Mouse (Mus musculus) myocyte (in vitro differentiated cells): ENCODE measurements around the gene Angptl2. TPM values are rescaled to one million over a fixed set of nuclear protein-coding genes. Genes with fewer than 3 reads are reported as not detected.

Source experiments
- H3K27me3 ChIP-seq: one replicate; pipeline ENCODE4 v1.6.1; 2011; ENCODE audit not compliant: control insufficient read depth, insufficient read depth, insufficient read length
- H3K36me3 ChIP-seq: one replicate; pipeline ENCODE4 v1.6.1; 2011; ENCODE audit not compliant: control insufficient read depth, insufficient read depth
- H3K4me2 ChIP-seq: one replicate; pipeline ENCODE4 v1.6.1; 2011; ENCODE audit warnings: low read depth, control low read depth
- H3K4me3 ChIP-seq: one replicate; pipeline ENCODE4 v1.5.1; 2011; ENCODE audit warnings: mild to moderate bottlenecking, control low read depth, moderate library complexity
- H3K79me2 ChIP-seq: one replicate; pipeline ENCODE4 v1.6.1; 2011; ENCODE audit not compliant: control insufficient read depth, insufficient read depth
- H3ac ChIP-seq: one replicate; pipeline ENCODE4 v1.6.1; 2011; ENCODE audit not compliant: control insufficient read depth, insufficient read length
- CEBPB ChIP-seq: IDR thresholded peaks from 2 replicates; pipeline ENCODE4 v1.6.1; 2011; ENCODE audit warnings: mild to moderate bottlenecking, moderate library complexity; ENCODE audit not compliant: poor library complexity, insufficient read depth, severe bottlenecking
- E2F4 ChIP-seq: IDR thresholded peaks from one replicate; pipeline ENCODE4 v1.6.1; 2011; ENCODE audit warnings: mild to moderate bottlenecking, control low read depth, moderate library complexity; ENCODE audit not compliant: insufficient read depth
- MAX ChIP-seq: IDR thresholded peaks from one replicate; pipeline ENCODE4 v1.6.1; 2011; ENCODE audit warnings: low read depth, mild to moderate bottlenecking, control low read depth
- MYOD1 ChIP-seq, 3 experiments: IDR thresholded peaks; one replicate each; pipeline ENCODE4 v1.6.1; 2011; ENCODE audit warnings: control low read depth in 2 of 3, low read depth in 2 of 3, mild to moderate bottlenecking in 2 of 3, moderate library complexity in 1 of 3; ENCODE audit not compliant: insufficient read length in 2 of 3, control insufficient read depth in 1 of 3
- MYOG ChIP-seq, 3 experiments: IDR thresholded peaks; one replicate each; pipeline ENCODE4 v1.6.1; 2011; ENCODE audit warnings: control low read depth in 2 of 3, low read depth in 2 of 3, mild to moderate bottlenecking in 2 of 3; ENCODE audit not compliant: insufficient read length in 2 of 3, control insufficient read depth in 1 of 3, insufficient read depth in 1 of 3
- POLR2A ChIP-seq: IDR thresholded peaks from one replicate; pipeline ENCODE4 v1.6.1; 2011; ENCODE audit warnings: low read depth, mild to moderate bottlenecking, control low read depth, moderate library complexity; ENCODE audit not compliant: insufficient read length
- POLR2AphosphoS2 ChIP-seq: IDR thresholded peaks from one replicate; pipeline ENCODE4 v1.6.1; 2011; ENCODE audit warnings: low read depth, control low read depth; ENCODE audit not compliant: insufficient read length
- REST ChIP-seq: IDR thresholded peaks from one replicate; pipeline ENCODE4 v1.6.1; 2011; ENCODE audit warnings: mild to moderate bottlenecking, control low read depth, moderate library complexity; ENCODE audit not compliant: insufficient read depth, insufficient read length
- SRF ChIP-seq: IDR thresholded peaks from one replicate; pipeline ENCODE4 v1.6.1; 2011; ENCODE audit warnings: low read depth; ENCODE audit not compliant: control insufficient read depth, insufficient read length
- TCF12 ChIP-seq: IDR thresholded peaks from one replicate; pipeline ENCODE4 v1.6.1; 2011; ENCODE audit warnings: mild to moderate bottlenecking, control low read depth; ENCODE audit not compliant: poor library complexity, insufficient read depth, severe bottlenecking
- TCF3 ChIP-seq: IDR thresholded peaks from one replicate; pipeline ENCODE4 v1.6.1; 2011; ENCODE audit warnings: low read depth, control low read depth; ENCODE audit not compliant: insufficient read length
- USF1 ChIP-seq: IDR thresholded peaks from one replicate; pipeline ENCODE4 v1.6.1; 2011; ENCODE audit warnings: low read depth, mild to moderate bottlenecking, control low read depth, moderate library complexity
- polyA plus RNA-seq: library from polyadenylated mRNA; unstranded; fragments of >200 nt; fragmentation: generic; extraction: Trizol; gene quantifications from one replicate; pipeline ENCODE4 v1.2.1, GENCODE M21; 2012; ENCODE audit warnings: missing spikeins

Angptl2 gene
- polyA plus RNA-seq, 1 experiment: 130 TPM

DNA sequence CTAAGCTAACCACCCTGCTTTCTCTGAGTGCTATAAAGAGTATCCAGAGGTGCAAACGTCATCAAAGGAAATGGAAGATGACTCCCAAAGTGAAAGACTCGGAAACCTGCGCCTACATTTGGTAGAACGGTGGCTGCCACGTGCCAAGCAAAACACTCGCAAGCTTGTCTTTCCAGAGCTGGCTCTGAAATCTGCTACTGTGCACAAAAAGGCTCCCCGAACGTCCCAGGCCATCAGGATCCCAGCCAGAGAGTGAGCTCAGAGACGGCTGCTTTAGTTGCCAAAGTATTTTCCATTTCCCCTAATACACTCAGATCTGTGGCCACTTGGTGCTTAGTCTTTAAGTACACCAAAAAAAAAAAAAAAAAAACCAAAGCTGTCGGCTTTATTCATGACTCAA is 31.2 kb upstream of the Angptl2 start:
- no peaks in the 10 kb centered on the region for H3K79me2 ChIP-seq
- TF ChIP-seq SRF (no peak), USF1 (no peak), MYOG (IDR thresholded peaks at IDR 0.05; ENCODE audit: control insufficient read depth in 1 of 3, insufficient read depth in 1 of 3, insufficient read length in 2 of 3, low read depth in 2 of 3) (no peak), REST (no peak), TCF12 (no peak), POLR2A (no peak), MYOD1 (IDR thresholded peaks at IDR 0.05; ENCODE audit: control insufficient read depth in 1 of 3, insufficient read length in 2 of 3, low read depth in 2 of 3) (no peak)
- H3K4me2 ChIP-seq: no peak overlapping the region
- no peaks in the 10 kb centered on the region for H3K36me3 ChIP-seq
- H3ac ChIP-seq: no peak overlapping the region
- H3K27me3 ChIP-seq: no peaks in the 10 kb centered on the region
- no peak overlapping the region for H3K4me3 ChIP-seq

- TF ChIP-seq E2F4: no peak
- TF ChIP-seq TCF12: no peak
- TF ChIP-seq CEBPB: no peak
- TF ChIP-seq REST: no peak
- TF ChIP-seq USF1: no peak
- TF ChIP-seq SRF: no peak
- TF ChIP-seq MAX: no peak
- TF ChIP-seq MYOG (IDR thresholded peaks at IDR 0.05; ENCODE audit: control insufficient read depth in 1 of 3, insufficient read depth in 1 of 3, insufficient read length in 2 of 3, low read depth in 2 of 3): no peak
- no peak for TF ChIP-seq TCF3
- no peak for TF ChIP-seq MYOD1 (IDR thresholded peaks at IDR 0.05; ENCODE audit: control insufficient read depth in 1 of 3, insufficient read length in 2 of 3, low read depth in 2 of 3)
- TF ChIP-seq POLR2AphosphoS2: no peak
- TF ChIP-seq POLR2A: no peak
- Histone ChIP-seq H3K79me2 (no peaks in the 10 kb centered on the region), H3K36me3 (no peaks in the 10 kb centered on the region), H3ac (no peak overlapping the region), H3K4me3 (no peak overlapping the region), H3K4me2 (no peak overlapping the region), H3K27me3 (no peaks in the 10 kb centered on the region)
These were observed 30.6 kb upstream of the Angptl2 start for GRCm38 (mm10) chr2:33185258-33185657.

DNA sequence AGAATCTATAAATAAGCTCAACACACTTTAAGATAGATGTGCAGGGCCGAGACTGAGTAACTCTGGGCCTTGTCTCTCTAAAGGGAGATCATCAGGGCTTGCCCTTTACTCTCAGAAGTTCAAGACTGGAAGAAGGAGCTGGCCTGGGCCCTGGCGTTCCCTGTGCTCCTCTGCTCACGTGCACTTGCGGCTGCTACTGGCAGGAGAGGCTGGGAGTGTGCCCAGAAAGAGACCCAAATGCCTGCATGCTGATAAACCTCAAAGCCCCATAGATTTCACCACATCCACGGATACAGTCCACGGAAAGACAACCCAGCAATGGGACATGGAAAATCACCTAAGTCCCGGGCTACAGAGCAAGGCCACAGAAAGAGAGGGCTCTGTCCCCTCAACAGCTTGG is 29.4 kb upstream of the Angptl2 start:
- H3ac ChIP-seq: no peak overlapping the region
- TF ChIP-seq SRF: no peak
- TF ChIP-seq MYOD1 (IDR thresholded peaks at IDR 0.05; ENCODE audit: control insufficient read depth in 1 of 3, insufficient read length in 2 of 3, low read depth in 2 of 3): no peak
- no peak for TF ChIP-seq TCF3
- TF ChIP-seq USF1: no peak
- no peak for TF ChIP-seq POLR2AphosphoS2
- TF ChIP-seq MYOG (IDR thresholded peaks at IDR 0.05; ENCODE audit: control insufficient read depth in 1 of 3, insufficient read depth in 1 of 3, insufficient read length in 2 of 3, low read depth in 2 of 3): no peak
- TF ChIP-seq E2F4: no peak
- no peak for TF ChIP-seq POLR2A
- TF ChIP-seq MAX: no peak
- no peak for TF ChIP-seq TCF12
- no peak for TF ChIP-seq REST
- no peak for TF ChIP-seq CEBPB
- H3K4me3 ChIP-seq: no peak overlapping the region
- no peaks in the 10 kb centered on the region for H3K79me2 ChIP-seq
- H3K27me3 ChIP-seq: no peaks in the 10 kb centered on the region
- no peak overlapping the region for H3K4me2 ChIP-seq
- H3K36me3 ChIP-seq: no peaks in the 10 kb centered on the region

GRCm38 (mm10) chr2:33187874-33188273 is 28.0 kb upstream of the Angptl2 start:
- TF ChIP-seq MYOD1 (IDR thresholded peaks at IDR 0.05; ENCODE audit: control insufficient read depth in 1 of 3, insufficient read length in 2 of 3, low read depth in 2 of 3) (no peak), REST (no peak), USF1 (no peak), TCF3 (no peak), CEBPB (no peak), POLR2A (no peak), MAX (no peak), POLR2AphosphoS2 (no peak), MYOG (IDR thresholded peaks at IDR 0.05; ENCODE audit: control insufficient read depth in 1 of 3, insufficient read depth in 1 of 3, insufficient read length in 2 of 3, low read depth in 2 of 3) (no peak), TCF12 (no peak), SRF (no peak), E2F4 (no peak)
- no peak overlapping the region for H3K4me2 ChIP-seq
- no peak overlapping the region for H3K4me3 ChIP-seq
- no peaks in the 10 kb centered on the region for H3K36me3 ChIP-seq
- no peaks in the 10 kb centered on the region for H3K79me2 ChIP-seq
- no peaks in the 10 kb centered on the region for H3K27me3 ChIP-seq
- no peak overlapping the region for H3ac ChIP-seq
